Mouse (Mus musculus): ENCODE measurements at regions not wholly inside any gene's neighbourhood (a gene's known extent, or its start where the extent isn't known, plus 50 kb on each side); places are given as distances from the start of the nearest gene placed in this dataset.

GRCm38 (mm10) chr5:59103358-59104077 lies 1385.8 kb downstream of the Pcdh7 start:
- no peak for DNase-seq (ENCODE audit: low spot score)

- no peak for DNase-seq (ENCODE audit: low spot score)
Observed at GRCm38 (mm10) chr5:59138316-59138715, 1420.5 kb downstream of the Pcdh7 start.

GRCm38 (mm10) chr5:59138721-59139120 lies 1421.0 kb downstream of the Pcdh7 start:
- peak; percentile 13 for DNase-seq (ENCODE audit: low spot score)

Data from testis, postnatal 14 days (tissue).